Mouse (Mus musculus): ENCODE results near the gene Cask. TPM values are rescaled to one million over a fixed set of nuclear protein-coding genes. Genes with fewer than 3 reads are reported as not detected.

Gene Cask
- polyA plus RNA-seq, 1 experiment from 2014 or later: 42.5 TPM

GRCm38 (mm10) chrX:13549100-13549499 is 302.1 kb downstream of the Cask start:
- H3K4me3 ChIP-seq: no peak overlapping the region
- no peak for ATAC-seq (ENCODE audit: low read depth)
- 85% methylated on average over 4 of the region's 4 CpGs for WGBS
- H3K36me3 ChIP-seq: peaks cover 24% of the 10 kb centered on the region
- H3K4me1 ChIP-seq (replicated peaks): no peaks in the 10 kb centered on the region
- H3K27me3 ChIP-seq: peaks cover 7% of the 10 kb centered on the region; the same call in 1 of the 2 replicates
- no peak overlapping the region for H3K9ac ChIP-seq
- H3K27ac ChIP-seq (replicated peaks): no peak overlapping the region
- no peak overlapping the region for H3K4me2 ChIP-seq
- no peaks in the 10 kb centered on the region for H3K9me3 ChIP-seq

- Histone ChIP-seq H3K9me3 (no peaks in the 10 kb centered on the region), H3K4me3 (no peak overlapping the region), H3K9ac (no peak overlapping the region), H3K4me1 (replicated peaks) (no peaks in the 10 kb centered on the region), H3K36me3 (0 out of 2 replicates have a peak, but pooled peaks cover 9% of the 10 kb centered on the region), H3K4me2 (no peak overlapping the region), H3K27ac (replicated peaks) (no peak overlapping the region), H3K27me3 (peaks cover 4% of the 10 kb centered on the region; the same call in 1 of the 2 replicates)
- 82% methylated on average over 8 of the region's 8 CpGs for WGBS
- ATAC-seq (ENCODE audit: low read depth): no peak
These were observed 329.9 kb downstream of the Cask start for GRCm38 (mm10) chrX:13521288-13521687.

GRCm38 (mm10) chrX:13520566-13520965 is 330.6 kb downstream of the Cask start:
- H3K4me1 ChIP-seq (replicated peaks): no peaks in the 10 kb centered on the region
- 94% methylated on average over 4 of the region's 4 CpGs for WGBS
- no peak overlapping the region for H3K9ac ChIP-seq
- no peak for ATAC-seq (ENCODE audit: low read depth)
- H3K27ac ChIP-seq (replicated peaks): no peak overlapping the region
- H3K4me3 ChIP-seq: no peak overlapping the region
- peaks cover 4% of the 10 kb centered on the region; the same call in 1 of the 2 replicates for H3K27me3 ChIP-seq
- 0 out of 2 replicates have a peak, but pooled peaks cover 6% of the 10 kb centered on the region for H3K36me3 ChIP-seq
- H3K9me3 ChIP-seq: no peaks in the 10 kb centered on the region
- H3K4me2 ChIP-seq: no peak overlapping the region

- Histone ChIP-seq H3K36me3 (0 out of 2 replicates have a peak, but pooled peaks cover 3% of the 10 kb centered on the region), H3K4me3 (no peak overlapping the region), H3K4me2 (no peak overlapping the region), H3K4me1 (replicated peaks) (no peaks in the 10 kb centered on the region), H3K27me3 (peaks cover 4% of the 10 kb centered on the region; the same call in 1 of the 2 replicates), H3K9ac (no peak overlapping the region), H3K27ac (replicated peaks) (no peak overlapping the region), H3K9me3 (no peaks in the 10 kb centered on the region)
- WGBS: 77% methylated on average over 5 of the region's 5 CpGs
- ATAC-seq (ENCODE audit: low read depth): no peak
These were observed 331.8 kb downstream of the Cask start for GRCm38 (mm10) chrX:13519408-13519783.

- Histone ChIP-seq H3K4me3 (no peak overlapping the region), H3K4me2 (no peak overlapping the region), H3K27me3 (peaks cover 4% of the 10 kb centered on the region; the same call in 1 of the 2 replicates), H3K9me3 (no peaks in the 10 kb centered on the region), H3K9ac (no peak overlapping the region), H3K4me1 (replicated peaks) (no peaks in the 10 kb centered on the region), H3K36me3 (0 out of 2 replicates have a peak, but pooled peaks cover 3% of the 10 kb centered on the region), H3K27ac (replicated peaks) (no peak overlapping the region)
- 85% methylated on average over 4 of the region's 4 CpGs for WGBS
- ATAC-seq (ENCODE audit: low read depth): no peak
These were observed 332.3 kb downstream of the Cask start for GRCm38 (mm10) chrX:13518781-13519407.

GRCm38 (mm10) chrX:13518019-13518418 is 333.1 kb downstream of the Cask start:
- Histone ChIP-seq H3K4me3 (no peak overlapping the region), H3K27me3 (peaks cover 4% of the 10 kb centered on the region; the same call in 1 of the 2 replicates), H3K36me3 (0 out of 2 replicates have a peak, but pooled peaks cover 2% of the 10 kb centered on the region), H3K4me2 (no peak overlapping the region), H3K4me1 (replicated peaks) (no peaks in the 10 kb centered on the region), H3K27ac (replicated peaks) (no peak overlapping the region), H3K9me3 (no peaks in the 10 kb centered on the region), H3K9ac (no peak overlapping the region)
- 85% methylated on average over 10 of the region's 10 CpGs for WGBS
- no peak for ATAC-seq (ENCODE audit: low read depth)

GRCm38 (mm10) chrX:13516451-13516850 is 334.7 kb downstream of the Cask start:
- Histone ChIP-seq H3K27me3 (peaks cover 4% of the 10 kb centered on the region; the same call in 1 of the 2 replicates), H3K9me3 (no peaks in the 10 kb centered on the region), H3K9ac (no peak overlapping the region), H3K4me3 (no peak overlapping the region), H3K27ac (replicated peaks) (no peak overlapping the region), H3K4me1 (replicated peaks) (no peaks in the 10 kb centered on the region), H3K4me2 (no peak overlapping the region), H3K36me3 (no peaks in the 10 kb centered on the region)
- ATAC-seq (ENCODE audit: low read depth): no peak
- WGBS: 93% methylated on average over 6 of the region's 6 CpGs

- no peaks in the 10 kb centered on the region for H3K36me3 ChIP-seq
- no peak overlapping the region for H3K27ac ChIP-seq (replicated peaks)
- ATAC-seq (ENCODE audit: low read depth): no peak
- no peaks in the 10 kb centered on the region for H3K9me3 ChIP-seq
- no peak overlapping the region for H3K4me2 ChIP-seq
- H3K9ac ChIP-seq: no peak overlapping the region
- H3K27me3 ChIP-seq: peaks cover 4% of the 10 kb centered on the region; the same call in 1 of the 2 replicates
- no peaks in the 10 kb centered on the region for H3K4me1 ChIP-seq (replicated peaks)
- no peak overlapping the region for H3K4me3 ChIP-seq
- 83% methylated on average over 5 of the region's 5 CpGs for WGBS
These were observed 337.3 kb downstream of the Cask start for GRCm38 (mm10) chrX:13513864-13514263.

- no peak overlapping the region for H3K4me3 ChIP-seq
- H3K9ac ChIP-seq: no peak overlapping the region
- WGBS: 63% methylated on average over 2 of the region's 2 CpGs
- no peaks in the 10 kb centered on the region for H3K4me1 ChIP-seq (replicated peaks)
- no peaks in the 10 kb centered on the region for H3K9me3 ChIP-seq
- H3K27me3 ChIP-seq: peaks cover 4% of the 10 kb centered on the region; the same call in 1 of the 2 replicates
- H3K27ac ChIP-seq (replicated peaks): no peak overlapping the region
- ATAC-seq (ENCODE audit: low read depth): no peak
- no peak overlapping the region for H3K4me2 ChIP-seq
- H3K36me3 ChIP-seq: no peaks in the 10 kb centered on the region
These were observed 338.0 kb downstream of the Cask start for GRCm38 (mm10) chrX:13513127-13513526.

GRCm38 (mm10) chrX:13506376-13506775 is 344.8 kb downstream of the Cask start:
- ATAC-seq (ENCODE audit: low read depth): no peak
- Histone ChIP-seq H3K4me3 (no peak overlapping the region), H3K27ac (replicated peaks) (no peak overlapping the region), H3K4me1 (replicated peaks) (no peaks in the 10 kb centered on the region), H3K27me3 (no peaks in the 10 kb centered on the region), H3K9ac (no peak overlapping the region), H3K36me3 (no peaks in the 10 kb centered on the region), H3K9me3 (no peaks in the 10 kb centered on the region), H3K4me2 (no peak overlapping the region)
- WGBS: 58% methylated on average over 2 of the region's 2 CpGs

GRCm38 (mm10) chrX:13504389-13504788 is 346.8 kb downstream of the Cask start:
- no peak for ATAC-seq (ENCODE audit: low read depth)
- Histone ChIP-seq H3K9me3 (no peaks in the 10 kb centered on the region), H3K9ac (no peak overlapping the region), H3K27ac (replicated peaks) (no peak overlapping the region), H3K4me1 (replicated peaks) (no peaks in the 10 kb centered on the region), H3K36me3 (no peaks in the 10 kb centered on the region), H3K4me2 (no peak overlapping the region), H3K27me3 (no peaks in the 10 kb centered on the region), H3K4me3 (no peak overlapping the region)
- WGBS: 91% methylated on average over 7 of the region's 7 CpGs

GRCm38 (mm10) chrX:13502862-13503375 is 348.2 kb downstream of the Cask start:
- no peak overlapping the region for H3K4me3 ChIP-seq
- peak; percentile 72 for ATAC-seq (ENCODE audit: low read depth)
- no peaks in the 10 kb centered on the region for H3K9me3 ChIP-seq
- peak overlapping the region; percentile 82 for H3K27ac ChIP-seq (replicated peaks)
- H3K4me1 ChIP-seq (replicated peaks): no peaks in the 10 kb centered on the region
- no peaks in the 10 kb centered on the region for H3K27me3 ChIP-seq
- H3K36me3 ChIP-seq: no peaks in the 10 kb centered on the region
- H3K9ac ChIP-seq: no peak overlapping the region
- H3K4me2 ChIP-seq: peak overlapping the region; percentile 24; the same call in 1 of the 2 replicates
- WGBS: 46% methylated on average over 7 of the region's 7 CpGs

Measured in neural tube, embryonic 13.5 days (tissue).